9 mouse cellular contexts compared by ENCODE assay signal in genomic region chr2:120279961-120280360, GRCm38 (mm10). TPM values are rescaled to one million over a fixed set of nuclear protein-coding genes. Genes with fewer than 3 reads are reported as not detected.
DNase-seq lines count a peak whose midpoint lies in the region; ATAC-seq and TF ChIP-seq lines count a peak whose summit lies in the region.
"Had no signal": no experiment of that assay in that cellular context is flagged by ENCODE, and none has a peak within 500 bp of the region (broad histone marks: within the 10 kb centered on the region; RNA-seq: fewer than 3 reads in every experiment).

No protein-coding gene starts in this region.

- no peak for TF ChIP-seq POLR2A in limb, embryonic 14.5 days (IDR thresholded peaks at IDR 0.05; ENCODE audit: borderline replicate concordance, extremely low read depth, insufficient read depth, insufficient read length)

- H3K9ac ChIP-seq in midbrain, embryonic 15.5 days, result no peak overlapping the region
- H3K9ac ChIP-seq in limb, embryonic 14.5 days (ENCODE audit: low read depth, low read length, severe bottlenecking), result no peak overlapping the region
- H3K9ac ChIP-seq: heart, embryonic 13.5 days had no signal

- no peaks in the 10 kb centered on the region for H3K36me3 ChIP-seq in midbrain, embryonic 10.5 days
- H3K36me3 ChIP-seq in midbrain, embryonic 15.5 days (replicated peaks), result no peaks in the 10 kb centered on the region
- no peaks in the 10 kb centered on the region for H3K36me3 ChIP-seq in limb, embryonic 14.5 days (ENCODE audit: control insufficient read depth, insufficient read depth, low read length)
- H3K36me3 ChIP-seq: heart, embryonic 13.5 days had no signal

- H3K4me1 ChIP-seq in midbrain, embryonic 10.5 days, result no peaks in the 10 kb centered on the region
- no peaks in the 10 kb centered on the region for H3K4me1 ChIP-seq in midbrain, embryonic 15.5 days
- H3K4me1 ChIP-seq in limb, embryonic 14.5 days (ENCODE audit: control insufficient read depth, insufficient read depth, low read length), result no peaks in the 10 kb centered on the region
- H3K4me1 ChIP-seq: heart, embryonic 13.5 days had no signal

- no peaks in the 10 kb centered on the region for H3K27me3 ChIP-seq in midbrain, embryonic 10.5 days (ENCODE audit: low read depth, poor library complexity, severe bottlenecking)
- no peaks in the 10 kb centered on the region for H3K27me3 ChIP-seq in midbrain, embryonic 15.5 days (replicated peaks)
- H3K27me3 ChIP-seq in limb, embryonic 14.5 days (ENCODE audit: control insufficient read depth, insufficient read depth, low read length), result no peaks in the 10 kb centered on the region

- peak; percentile 47 for DNase-seq in midbrain, embryonic 10.5 days (ENCODE audit: low spot score)
- peak; percentile 61 for DNase-seq in adipocyte (ENCODE audit: low spot score)
- peak; percentile 76 for DNase-seq in embryo, embryonic 10 days (ENCODE audit: low spot score)
- peak; percentile 64 for DNase-seq in limb, embryonic 14.5 days (ENCODE audit: low spot score)
- DNase-seq in retina, adult 2 months (ENCODE audit: low read depth, low spot score), result peak; percentile 32

- 18% methylated on average over 8 of the region's 8 CpGs for WGBS in midbrain, embryonic 10.5 days
- WGBS in midbrain, embryonic 15.5 days, result 14% methylated on average over 8 of the region's 8 CpGs
- WGBS in limb, embryonic 14.5 days, result 12% methylated on average over 8 of the region's 8 CpGs

- H3K4me2 ChIP-seq in midbrain, embryonic 15.5 days, result no peak overlapping the region
- H3K4me2 ChIP-seq in limb, embryonic 14.5 days (replicated peaks; ENCODE audit: low read depth, low read length, severe bottlenecking), result no peak overlapping the region
- H3K4me2 ChIP-seq: heart, embryonic 13.5 days had no signal

- H3K4me3 ChIP-seq in midbrain, embryonic 10.5 days, result no peak overlapping the region
- no peak overlapping the region for H3K4me3 ChIP-seq in midbrain, embryonic 15.5 days
- no peak overlapping the region for H3K4me3 ChIP-seq in limb, embryonic 14.5 days (replicated peaks; ENCODE audit: low read length)
- H3K4me3 ChIP-seq: heart, embryonic 13.5 days had no signal

- H3K9me3 ChIP-seq in midbrain, embryonic 10.5 days (replicated peaks), result no peaks in the 10 kb centered on the region
- H3K9me3 ChIP-seq in midbrain, embryonic 15.5 days, result no peaks in the 10 kb centered on the region
- H3K9me3 ChIP-seq in limb, embryonic 14.5 days (ENCODE audit: control insufficient read depth, low read length), result no peaks in the 10 kb centered on the region
- H3K9me3 ChIP-seq: heart, embryonic 13.5 days had no signal

- no peak overlapping the region for H3K27ac ChIP-seq in midbrain, embryonic 10.5 days (replicated peaks)
- no peak overlapping the region for H3K27ac ChIP-seq in midbrain, embryonic 15.5 days
- H3K27ac ChIP-seq in limb, embryonic 14.5 days (replicated peaks; ENCODE audit: low read depth, low read length), result no peak overlapping the region
- H3K27ac ChIP-seq: heart, embryonic 13.5 days had no signal

- no peak for ATAC-seq in midbrain, embryonic 15.5 days (replicated peaks)
- ATAC-seq in hematopoietic stem cell, adult 5-6 weeks (replicated peaks in 1 of 2; ENCODE audit: insufficient read depth in 1 of 2, low FRiP score in 2 of 2, low TSS enrichment in 1 of 2, low read depth in 1 of 2, poor library complexity in 2 of 2, severe bottlenecking in 2 of 2), result peak; percentile 50 to 51; a peak in 3 of 4 replicates
- ATAC-seq in limb, embryonic 14.5 days (ENCODE audit: low FRiP score, low read depth), result no peak
- ATAC-seq in monocyte, adult 5-6 weeks (replicated peaks; ENCODE audit: insufficient number of reproducible peaks, low FRiP score, low TSS enrichment, poor library complexity, severe bottlenecking), result no peak

RNA-seq across cellular contexts. Expression of gene Pla2g4d, which starts 9.0 kb away (rescaled TPM):
- 0.02 TPM in 1 of 2 replicates, not detected in the other for polyA plus RNA-seq in midbrain, embryonic 10.5 days (2016; fragmentation: Nextera tagmentation; extraction: Ambion mirVana)
- polyA plus RNA-seq in midbrain, embryonic 15.5 days (2015; fragmentation: Nextera tagmentation; extraction: Ambion mirVana), result 0.04 and 0.13 TPM in 2 replicates
- total RNA-seq in hematopoietic stem cell, adult 5-6 weeks (2017), result not detected in 2 replicates
- polyA plus RNA-seq in limb, embryonic 14.5 days (2012; rRNA removed), result 0.05 and 0.08 TPM in 2 replicates
- 0.08 and 0.15 TPM in 2 replicates for polyA plus RNA-seq in limb, embryonic 14.5 days (2014; fragmentation: Nextera tagmentation; extraction: Ambion mirVana)
- not detected in 3 replicates for total RNA-seq in monocyte, adult 5-6 weeks (2017)
- polyA plus RNA-seq: heart, embryonic 13.5 days had no signal

RNA-seq across cellular contexts. Expression of gene Pla2g4f, which starts 34.0 kb away (rescaled TPM):
- polyA plus RNA-seq in midbrain, embryonic 10.5 days (2016; fragmentation: Nextera tagmentation; extraction: Ambion mirVana), result not detected in 2 replicates
- not detected in 2 replicates for polyA plus RNA-seq in midbrain, embryonic 15.5 days (2015; fragmentation: Nextera tagmentation; extraction: Ambion mirVana)
- not detected in 2 replicates for total RNA-seq in hematopoietic stem cell, adult 5-6 weeks (2017)
- polyA plus RNA-seq in limb, embryonic 14.5 days (2012; rRNA removed), result 3.0 and 3.6 TPM in 2 replicates
- polyA plus RNA-seq in limb, embryonic 14.5 days (2014; fragmentation: Nextera tagmentation; extraction: Ambion mirVana), result 2.8 and 5.5 TPM in 2 replicates
- total RNA-seq in monocyte, adult 5-6 weeks (2017), result 0.10 TPM in 1 of 3 replicates, not detected in the others

RNA-seq across cellular contexts. Expression of gene Pla2g4e, which starts 34.8 kb away (rescaled TPM):
- polyA plus RNA-seq in midbrain, embryonic 10.5 days (2016; fragmentation: Nextera tagmentation; extraction: Ambion mirVana), result 0.07 TPM in 1 of 2 replicates, not detected in the other
- polyA plus RNA-seq in midbrain, embryonic 15.5 days (2015; fragmentation: Nextera tagmentation; extraction: Ambion mirVana), result 5.1 and 5.3 TPM in 2 replicates
- not detected in 2 replicates for total RNA-seq in hematopoietic stem cell, adult 5-6 weeks (2017)
- polyA plus RNA-seq in limb, embryonic 14.5 days (2012; rRNA removed), result 1.0 and 1.2 TPM in 2 replicates
- 0.54 and 2.1 TPM in 2 replicates for polyA plus RNA-seq in limb, embryonic 14.5 days (2014; fragmentation: Nextera tagmentation; extraction: Ambion mirVana)
- not detected in 3 replicates for total RNA-seq in monocyte, adult 5-6 weeks (2017)

Comparison
In these comparisons a context has a peak if more than half of its experiments do, and no peak if none do; other contexts are left out.
1. ATAC-seq: peak in hematopoietic stem cell, adult 5-6 weeks (2 of 2); none in midbrain, embryonic 15.5 days (single experiment), limb, embryonic 14.5 days (single experiment) and monocyte, adult 5-6 weeks (single experiment).
2. Peak in every context shown above with its lines, with median percentiles within 50 percentile points of each other: DNase-seq.